Mouse (Mus musculus) myocyte (in vitro differentiated cells): Measurements from ENCODE around the gene Erg.

Experiments
- CEBPB ChIP-seq: IDR thresholded peaks from 2 replicates; pipeline ENCODE4 v1.6.1; 2011; ENCODE audit warnings: mild to moderate bottlenecking, moderate library complexity; ENCODE audit not compliant: poor library complexity, insufficient read depth, severe bottlenecking
- MAX ChIP-seq: IDR thresholded peaks from one replicate; pipeline ENCODE4 v1.6.1; 2011; ENCODE audit warnings: low read depth, mild to moderate bottlenecking, control low read depth
- POLR2A ChIP-seq: IDR thresholded peaks from one replicate; pipeline ENCODE4 v1.6.1; 2011; ENCODE audit warnings: low read depth, mild to moderate bottlenecking, control low read depth, moderate library complexity; ENCODE audit not compliant: insufficient read length
- POLR2AphosphoS2 ChIP-seq: IDR thresholded peaks from one replicate; pipeline ENCODE4 v1.6.1; 2011; ENCODE audit warnings: low read depth, control low read depth; ENCODE audit not compliant: insufficient read length
- REST ChIP-seq: IDR thresholded peaks from one replicate; pipeline ENCODE4 v1.6.1; 2011; ENCODE audit warnings: mild to moderate bottlenecking, control low read depth, moderate library complexity; ENCODE audit not compliant: insufficient read depth, insufficient read length
- SRF ChIP-seq: IDR thresholded peaks from one replicate; pipeline ENCODE4 v1.6.1; 2011; ENCODE audit warnings: low read depth; ENCODE audit not compliant: control insufficient read depth, insufficient read length

GRCm38 (mm10) chr16:95550496-95550895 is 35.9 kb downstream of the Erg start:
- TF ChIP-seq POLR2A (no peak), REST (no peak), POLR2AphosphoS2 (no peak), MAX (no peak), CEBPB (no peak), SRF (no peak)
